Mouse (Mus musculus) gastrocnemius, postnatal 25 days (tissue): Measurements from ENCODE around the gene Abcb6. TPM values are rescaled to one million over a fixed set of nuclear protein-coding genes. Genes with fewer than 3 reads are reported as not detected.

Experiments
- DNase-seq: peaks from one replicate; pipeline ENCODE4 v3.0.0; 2022
- total RNA-seq, 2 experiments: library from RNA; stranded (reverse); gene quantifications; 1 replicate in 1 of 2; 2 replicates in 1 of 2; pipeline ENCODE4 v1.2.3; 2021

Gene Abcb6
- total RNA-seq, 2 experiments from 2014 or later = 23.5 to 31.0 TPM

GRCm38 (mm10) chr1:75208967-75209678 lies 28.9 kb upstream of the Abcb6 start:
- no peak for DNase-seq

- DNase-seq = no peak
These were observed 21.0 kb upstream of the Abcb6 start for GRCm38 (mm10) chr1:75201236-75201635.

GRCm38 (mm10) chr1:75192452-75192851 lies 12.3 kb upstream of the Abcb6 start:
- no peak for DNase-seq

- DNase-seq = peak; percentile 98
These were observed 11.6 kb upstream of the Abcb6 start, which contains the start of the genes Ankzf1 and Atg9a for GRCm38 (mm10) chr1:75191622-75192402. TSS of gene Ankzf1 (plus strand) at chr1:75192151. TSS of gene Atg9a (minus strand) at chr1:75192196.

- DNase-seq = no peak
These were observed 11.0 kb upstream of the Abcb6 start for GRCm38 (mm10) chr1:75191258-75191621.

GRCm38 (mm10) chr1:75190577-75190976 lies 10.4 kb upstream of the Abcb6 start:
- DNase-seq = no peak

GRCm38 (mm10) chr1:75187914-75188483 lies 7.8 kb upstream of the Abcb6 start:
- DNase-seq = no peak

GRCm38 (mm10) chr1:75187126-75187525 lies 6.9 kb upstream of the Abcb6 start:
- DNase-seq = no peak

GRCm38 (mm10) chr1:75185495-75185894 lies 5.3 kb upstream of the Abcb6 start:
- no peak for DNase-seq

GRCm38 (mm10) chr1:75182160-75182559 lies 2.0 kb upstream of the Abcb6 start:
- no peak for DNase-seq

GRCm38 (mm10) chr1:75181377-75181870 lies 1.2 kb upstream of the Abcb6 start:
- DNase-seq = no peak

GRCm38 (mm10) chr1:75180741-75181140 lies 549 bp upstream of the Abcb6 start:
- DNase-seq = no peak

- DNase-seq = peak; percentile 65
These were observed 673 bp downstream of the Abcb6 start for GRCm38 (mm10) chr1:75179334-75180104.

GRCm38 (mm10) chr1:75168472-75169464 lies 11.4 kb downstream of the Abcb6 start, which contains the start of gene Zfand2b:
TSS of gene Zfand2b (plus strand) at chr1:75168646.
- DNase-seq = peak; percentile 96

GRCm38 (mm10) chr1:75168093-75168471 lies 12.1 kb downstream of the Abcb6 start:
- DNase-seq = no peak

GRCm38 (mm10) chr1:75160256-75160617 lies 20.0 kb downstream of the Abcb6 start:
- DNase-seq = no peak

GRCm38 (mm10) chr1:75159540-75160255 lies 20.5 kb downstream of the Abcb6 start:
- DNase-seq = no peak

- DNase-seq = no peak
These were observed 21.2 kb downstream of the Abcb6 start for GRCm38 (mm10) chr1:75158990-75159389.

- no peak for DNase-seq
These were observed 24.4 kb downstream of the Abcb6 start for GRCm38 (mm10) chr1:75155837-75156236.

GRCm38 (mm10) chr1:75148727-75149126 lies 31.5 kb downstream of the Abcb6 start:
- DNase-seq = no peak
